In the genomic region with DNA sequence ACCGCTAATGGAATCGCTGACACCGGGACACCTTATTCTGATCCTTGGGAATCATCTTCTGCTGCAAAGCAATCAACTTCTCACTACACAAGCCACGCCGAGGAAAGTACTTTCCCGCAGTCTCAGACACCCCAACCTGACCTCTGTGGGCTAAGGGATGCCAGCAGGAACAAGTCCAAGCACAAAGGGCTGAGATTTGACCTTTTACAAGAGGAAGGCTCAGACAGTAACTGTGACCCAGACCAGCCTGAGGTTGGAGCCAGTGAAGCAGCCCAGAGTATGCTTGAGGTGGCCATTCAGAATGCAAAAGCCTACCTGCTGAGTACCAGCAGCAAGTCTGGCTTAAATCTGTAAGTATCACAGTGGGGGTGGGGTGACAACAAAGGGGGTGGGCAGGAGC, we compare ENCODE assay signal across 9 mouse cellular contexts. TPM values are rescaled to one million over a fixed set of nuclear protein-coding genes. Genes with fewer than 3 reads are reported as not detected.
A peak's percentile ranks its signal among the peaks of the same experiment; 100 is the strongest.
DNase-seq lines count a peak whose midpoint lies in the region; ATAC-seq and TF ChIP-seq lines count a peak whose summit lies in the region.
"Had no signal": no experiment of that assay in that cellular context is flagged by ENCODE, and none has a peak within 500 bp of the region (broad histone marks: within the 10 kb centered on the region; RNA-seq: fewer than 3 reads in every experiment).

No protein-coding gene starts in this region.

- WGBS in heart, embryonic 10.5 days: 3% methylated on average over 6 of the region's 6 CpGs
- WGBS in hindbrain, embryonic 15.5 days: 4% methylated on average over 6 of the region's 6 CpGs
- 11% methylated on average over 6 of the region's 6 CpGs for WGBS in liver, postnatal 0 days (ENCODE audit: insufficient replicate concordance)

- no peaks in the 10 kb centered on the region for H3K4me1 ChIP-seq in heart, embryonic 10.5 days
- H3K4me1 ChIP-seq in hindbrain, embryonic 15.5 days (replicated peaks): peaks cover 6% of the 10 kb centered on the region
- no peaks in the 10 kb centered on the region for H3K4me1 ChIP-seq in liver, postnatal 0 days (ENCODE audit: insufficient read depth)

- H3K27me3 ChIP-seq in heart, embryonic 10.5 days (ENCODE audit: insufficient read depth, poor library complexity, severe bottlenecking): no peaks in the 10 kb centered on the region
- no peaks in the 10 kb centered on the region for H3K27me3 ChIP-seq in hindbrain, embryonic 15.5 days
- H3K27me3 ChIP-seq in liver, postnatal 0 days (ENCODE audit: insufficient read depth, low read length): no peaks in the 10 kb centered on the region

- no peaks in the 10 kb centered on the region for H3K36me3 ChIP-seq in heart, embryonic 10.5 days
- H3K36me3 ChIP-seq in hindbrain, embryonic 15.5 days: no peaks in the 10 kb centered on the region
- no peaks in the 10 kb centered on the region for H3K36me3 ChIP-seq in liver, postnatal 0 days (replicated peaks; ENCODE audit: insufficient read depth, low read length)

- DNase-seq in heart, embryonic 10.5 days (ENCODE audit: low spot score): no peak
- DNase-seq in heart, adult 8-10 months (ENCODE audit: low spot score): no peak
- peak; percentile 4 for DNase-seq in Muller cell, postnatal 12 days (ENCODE audit: inconsistent ontology term)
- DNase-seq in liver, postnatal 0 days: no peak
- no peak for DNase-seq in c-Kit-positive CD71-positive TER-119-positive erythroid progenitor cells, embryonic 14.5 days (ENCODE audit: low spot score)
- no peak for DNase-seq in cerebellum, postnatal 14 days
- no peak for DNase-seq in thymus, postnatal 36 days

- ATAC-seq in hindbrain, embryonic 15.5 days (ENCODE audit: low FRiP score, low read depth): peak; percentile 50; the same call in 1 of the 2 replicates
- ATAC-seq in liver, postnatal 0 days: no peak

- no peak for TF ChIP-seq EP300 in liver, postnatal 0 days (IDR thresholded peaks at IDR 0.05; ENCODE audit: low read depth)

- H3K27ac ChIP-seq in heart, embryonic 10.5 days: no peak overlapping the region
- no peak overlapping the region for H3K27ac ChIP-seq in hindbrain, embryonic 15.5 days (replicated peaks)
- no peak overlapping the region for H3K27ac ChIP-seq in liver, postnatal 0 days (ENCODE audit: low read depth)

- H3K4me2 ChIP-seq in hindbrain, embryonic 15.5 days: peak overlapping the region; percentile 87
- peak overlapping the region; percentile 76 for H3K4me2 ChIP-seq in liver, postnatal 0 days (ENCODE audit: low read depth, low read length)

- H3K4me3 ChIP-seq in heart, embryonic 10.5 days: peak overlapping the region; percentile 61
- peak overlapping the region; percentile 49 for H3K4me3 ChIP-seq in hindbrain, embryonic 15.5 days
- peak overlapping the region; percentile 45 for H3K4me3 ChIP-seq in liver, postnatal 0 days (ENCODE audit: low read depth, low read length)

- no peak for TF ChIP-seq CTCF in liver, postnatal 0 days (IDR thresholded peaks at IDR 0.05; ENCODE audit: low read depth)

- no peaks in the 10 kb centered on the region for H3K9me3 ChIP-seq in heart, embryonic 10.5 days
- H3K9me3 ChIP-seq in hindbrain, embryonic 15.5 days: no peaks in the 10 kb centered on the region
- H3K9me3 ChIP-seq in liver, postnatal 0 days (ENCODE audit: low read length): no peaks in the 10 kb centered on the region

- no peak overlapping the region for H3K9ac ChIP-seq in hindbrain, embryonic 15.5 days
- H3K9ac ChIP-seq in liver, postnatal 0 days (replicated peaks): peak overlapping the region; percentile 44; the same call in 1 of the 2 replicates

RNA-seq across cellular contexts. Expression of gene Rsph4a, which starts 0.6 kb away (rescaled TPM):
- not detected in 2 replicates for polyA plus RNA-seq in heart, embryonic 10.5 days (2016; fragmentation: Nextera tagmentation; extraction: Ambion mirVana)
- total RNA-seq in heart, adult 8-10 months (2022): not detected
- 0.79 and 1.9 TPM in 2 replicates for polyA plus RNA-seq in hindbrain, embryonic 15.5 days (2015; fragmentation: Nextera tagmentation; extraction: Ambion mirVana)
- 0.06 and 0.07 TPM in 2 replicates for polyA plus RNA-seq in liver, postnatal 0 days (2015; fragmentation: Nextera tagmentation; extraction: Ambion mirVana)
- total RNA-seq: heart, postnatal 36 days had no signal

RNA-seq across cellular contexts. Expression of gene Zup1, which starts 45.6 kb away (rescaled TPM):
- 14.5 and 18.7 TPM in 2 replicates for polyA plus RNA-seq in heart, embryonic 10.5 days (2016; fragmentation: Nextera tagmentation; extraction: Ambion mirVana)
- total RNA-seq in heart, adult 8-10 months (2022): 1 to 10 TPM; 5.1 to 7.4 (median 6.4) TPM
- polyA plus RNA-seq in hindbrain, embryonic 15.5 days (2015; fragmentation: Nextera tagmentation; extraction: Ambion mirVana): 19.7 and 19.9 TPM in 2 replicates
- 7.0 and 7.1 TPM in 2 replicates for polyA plus RNA-seq in liver, postnatal 0 days (2015; fragmentation: Nextera tagmentation; extraction: Ambion mirVana)

RNA-seq across cellular contexts. Expression of gene Sult3a1, which starts 48.0 kb away (rescaled TPM):
- not detected in 2 replicates for polyA plus RNA-seq in heart, embryonic 10.5 days (2016; fragmentation: Nextera tagmentation; extraction: Ambion mirVana)
- total RNA-seq in heart, adult 8-10 months (2022): not detected
- not detected in 2 replicates for polyA plus RNA-seq in hindbrain, embryonic 15.5 days (2015; fragmentation: Nextera tagmentation; extraction: Ambion mirVana)
- 0.27 and 0.54 TPM in 2 replicates for polyA plus RNA-seq in liver, postnatal 0 days (2015; fragmentation: Nextera tagmentation; extraction: Ambion mirVana)
- total RNA-seq: heart, postnatal 36 days had no signal
